Mouse (Mus musculus) hindbrain, embryonic 12.5 days (tissue): Measurements from ENCODE around the gene Dlk2. TPM values are rescaled to one million over a fixed set of nuclear protein-coding genes. Genes with fewer than 3 reads are reported as not detected.

Source experiments
- ATAC-seq: fragments of 200-750 bp; cut with Nextera tagmentation; 2 replicates; pipeline ENCODE4 v1.8.0; 2017; ENCODE audit warnings: moderate TSS enrichment; ENCODE audit not compliant: low FRiP score
- H3K27ac ChIP-seq: fragments of 300-500 bp; sonication (generic); 2 replicates; pipeline ENCODE4 v1.5.1; 2016; ENCODE audit warnings: mild to moderate bottlenecking
- H3K27me3 ChIP-seq: fragments of 300-500 bp; sonication (generic); 2 replicates; pipeline ENCODE4 v1.6.1; 2016; ENCODE audit warnings: mild to moderate bottlenecking
- H3K36me3 ChIP-seq: fragments of 300-500 bp; sonication (generic); 2 replicates; pipeline ENCODE4 v1.6.1; 2016; ENCODE audit warnings: mild to moderate bottlenecking
- H3K4me1 ChIP-seq: fragments of 300-500 bp; sonication (generic); 2 replicates; pipeline ENCODE4 v1.6.1; 2016
- H3K4me2 ChIP-seq: fragments of 300-500 bp; sonication (generic); replicated peaks from 2 replicates; pipeline ENCODE4 v1.6.1; 2016; ENCODE audit warnings: mild to moderate bottlenecking
- H3K4me3 ChIP-seq: fragments of 300-500 bp; sonication (generic); 2 replicates; pipeline ENCODE4 v1.5.1; 2016; ENCODE audit warnings: mild to moderate bottlenecking
- H3K9ac ChIP-seq: fragments of 300-500 bp; sonication (generic); 2 replicates; pipeline ENCODE4 v1.6.1; 2016; ENCODE audit warnings: mild to moderate bottlenecking, moderate library complexity
- H3K9me3 ChIP-seq: fragments of 300-500 bp; sonication (generic); replicated peaks from 2 replicates; pipeline ENCODE4 v1.6.1; 2016; ENCODE audit warnings: mild to moderate bottlenecking
- WGBS: fragments of 180-500 bp; shearing (Covaris S2); methylation state at CpG from one replicate; pipeline ENCODE4 v1.1.7; 2016; 5-methylcytosine and 5-hydroxymethylcytosine counted together
- polyA plus RNA-seq: library from polyadenylated mRNA; unstranded; fragments of >200 nt; fragmentation: Nextera tagmentation; extraction: Ambion mirVana; gene quantifications from 2 replicates; pipeline ENCODE4 v1.2.1, GENCODE M21; 2016

The Dlk2 gene
- polyA plus RNA-seq, 1 experiment from 2014 or later, result 3.1 TPM

DNA sequence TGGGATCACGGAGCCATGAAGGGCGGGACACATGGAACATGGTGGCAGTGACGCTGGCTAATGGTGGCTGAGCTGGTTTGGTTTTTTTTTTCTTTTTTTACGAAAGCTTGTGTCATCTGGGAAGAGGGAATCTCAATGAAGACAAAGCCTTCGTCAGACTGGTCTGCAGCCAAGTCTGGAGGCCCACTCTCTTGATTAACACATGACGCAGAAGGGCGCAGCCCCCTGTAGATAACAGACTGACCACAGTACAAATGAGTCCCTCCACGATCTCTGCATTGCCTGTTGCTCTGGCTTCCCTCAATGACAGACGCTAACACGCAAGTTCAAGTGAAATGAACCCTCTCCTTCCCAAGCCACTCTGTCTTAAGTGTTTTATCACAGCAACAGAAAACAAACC, 21.7 kb upstream of the Dlk2 start:
- Histone ChIP-seq H3K27ac (no peak overlapping the region), H3K9me3 (no peaks in the 10 kb centered on the region), H3K36me3 (peaks cover 44% of the 10 kb centered on the region), H3K4me1 (peaks cover 4% of the 10 kb centered on the region; the same call in 1 of the 2 replicates), H3K4me3 (no peak overlapping the region), H3K27me3 (no peaks in the 10 kb centered on the region), H3K9ac (no peak overlapping the region), H3K4me2 (no peak overlapping the region)
- ATAC-seq, result no peak
- WGBS, result 90% methylated on average over 10 of the region's 10 CpGs

DNA sequence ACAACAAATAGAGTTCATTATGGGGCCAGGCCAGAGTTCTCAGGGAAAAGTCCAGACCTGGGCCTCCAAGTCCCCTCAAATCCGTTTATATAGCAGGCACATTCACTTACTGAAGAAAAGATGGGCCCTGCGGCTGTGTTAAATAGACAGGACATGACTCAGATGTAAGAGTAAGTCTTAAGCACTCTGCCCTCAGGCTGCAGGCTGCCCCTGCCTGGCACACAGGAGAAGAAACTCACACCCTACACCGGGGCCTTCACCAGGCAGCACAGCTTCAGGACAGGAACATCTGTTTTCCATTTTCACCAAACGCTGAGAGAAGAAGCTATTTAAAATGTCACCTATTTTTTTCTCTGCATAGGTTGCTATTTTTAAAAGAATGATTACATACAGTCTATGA, 19.6 kb upstream of the Dlk2 start:
- H3K27me3 ChIP-seq, result no peaks in the 10 kb centered on the region
- H3K9me3 ChIP-seq, result no peaks in the 10 kb centered on the region
- H3K4me3 ChIP-seq, result no peak overlapping the region
- no peak for ATAC-seq
- H3K4me1 ChIP-seq, result peaks cover 18% of the 10 kb centered on the region
- H3K9ac ChIP-seq, result no peak overlapping the region
- no peak overlapping the region for H3K4me2 ChIP-seq
- WGBS, result 77% methylated on average over 4 of the region's 4 CpGs
- peaks cover 36% of the 10 kb centered on the region for H3K36me3 ChIP-seq
- H3K27ac ChIP-seq, result no peak overlapping the region

DNA sequence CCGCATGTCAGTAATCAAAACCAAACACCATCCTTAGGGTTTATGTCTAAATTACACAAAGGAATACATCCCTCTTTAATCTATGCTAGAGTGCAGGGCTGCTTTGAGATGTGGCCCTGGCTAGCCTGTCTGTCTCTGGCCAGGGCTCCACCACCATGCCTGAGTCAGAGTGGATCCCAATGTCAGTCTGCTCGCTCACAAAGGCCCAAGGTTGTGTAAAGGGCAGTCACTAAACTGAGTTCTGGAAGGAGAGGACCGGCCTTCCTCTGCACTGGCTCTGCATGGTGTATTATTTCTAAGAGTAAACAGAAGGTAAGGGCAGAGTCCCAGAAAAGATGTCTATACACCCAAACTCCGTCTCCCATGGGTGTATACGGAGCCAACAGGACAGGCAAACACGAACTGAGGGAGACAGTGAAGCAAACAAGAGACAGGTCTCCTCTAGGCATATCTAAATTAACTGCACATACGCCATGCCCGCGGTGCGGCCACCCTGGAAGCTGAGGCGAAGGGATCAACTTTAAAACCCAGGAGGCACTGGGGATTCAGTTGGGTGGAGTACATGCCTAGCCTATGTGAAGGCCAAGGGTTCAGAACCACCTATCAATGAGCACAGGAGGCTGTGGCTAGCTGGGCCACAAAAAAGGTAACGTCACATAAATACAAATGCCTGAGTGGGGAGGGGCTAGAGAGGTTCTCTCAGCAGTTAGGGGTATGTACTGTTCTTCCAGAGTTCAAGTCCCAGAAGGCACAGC, 19.0 kb upstream of the Dlk2 start:
- H3K27ac ChIP-seq, result no peak overlapping the region
- H3K9me3 ChIP-seq, result no peaks in the 10 kb centered on the region
- H3K27me3 ChIP-seq, result no peaks in the 10 kb centered on the region
- peaks cover 19% of the 10 kb centered on the region for H3K4me1 ChIP-seq
- H3K4me3 ChIP-seq, result no peak overlapping the region
- H3K4me2 ChIP-seq, result no peak overlapping the region
- H3K9ac ChIP-seq, result no peak overlapping the region
- ATAC-seq, result no peak
- 79% methylated on average over 12 of the region's 12 CpGs for WGBS
- peaks cover 36% of the 10 kb centered on the region for H3K36me3 ChIP-seq

DNA sequence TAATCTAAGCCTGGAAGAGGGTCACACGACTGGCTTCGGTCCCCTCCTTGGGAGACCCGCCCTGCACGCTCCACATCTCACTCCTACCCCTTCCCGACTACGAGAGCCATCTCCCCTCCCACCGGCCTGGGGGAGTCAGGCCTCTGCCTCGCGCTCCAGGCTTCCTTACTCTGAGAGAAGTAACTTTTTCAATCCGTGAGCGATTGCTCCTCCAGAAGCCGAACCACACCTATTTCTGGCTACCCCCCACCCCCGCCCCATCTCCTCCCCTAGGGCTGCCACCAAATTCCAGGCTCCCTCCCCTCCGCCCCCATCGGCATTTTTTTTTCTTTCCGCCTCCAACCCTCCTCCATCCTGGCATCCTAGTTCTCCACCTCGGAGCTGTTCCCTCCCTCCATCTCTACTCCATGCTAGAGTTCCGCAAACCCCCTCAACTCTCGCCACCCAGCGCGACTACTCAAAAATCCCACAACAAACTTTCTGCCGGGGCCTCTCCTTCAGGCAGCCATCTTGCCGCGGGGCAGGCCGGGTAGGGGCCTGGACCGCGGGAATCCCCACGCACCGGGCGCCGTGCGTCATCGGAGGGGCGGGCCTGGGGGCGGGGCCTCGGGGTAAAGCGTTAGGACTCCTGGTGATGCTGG, 14.6 kb upstream of the Dlk2 start, which contains the start of gene Tjap1:
TSS of gene Tjap1 (minus strand) at position 544 of the 641 bp plus-strand sequence.
- peak within 1 kb of the TSS; percentile 65 for H3K4me3 ChIP-seq
- H3K4me2 ChIP-seq, result peak within 1 kb of the TSS; percentile 94
- peak; percentile 96 for ATAC-seq
- H3K4me1 ChIP-seq, result peaks cover 23% of the 10 kb centered on the region
- peak within 1 kb of the TSS; percentile 58 for H3K27ac ChIP-seq
- WGBS, result under 1% methylated on average over 36 of the region's 37 CpGs
- H3K9me3 ChIP-seq, result no peaks in the 10 kb centered on the region
- peak within 1 kb of the TSS; percentile 77 for H3K9ac ChIP-seq
- H3K27me3 ChIP-seq, result no peaks in the 10 kb centered on the region
- H3K36me3 ChIP-seq, result peaks cover 19% of the 10 kb centered on the region

DNA sequence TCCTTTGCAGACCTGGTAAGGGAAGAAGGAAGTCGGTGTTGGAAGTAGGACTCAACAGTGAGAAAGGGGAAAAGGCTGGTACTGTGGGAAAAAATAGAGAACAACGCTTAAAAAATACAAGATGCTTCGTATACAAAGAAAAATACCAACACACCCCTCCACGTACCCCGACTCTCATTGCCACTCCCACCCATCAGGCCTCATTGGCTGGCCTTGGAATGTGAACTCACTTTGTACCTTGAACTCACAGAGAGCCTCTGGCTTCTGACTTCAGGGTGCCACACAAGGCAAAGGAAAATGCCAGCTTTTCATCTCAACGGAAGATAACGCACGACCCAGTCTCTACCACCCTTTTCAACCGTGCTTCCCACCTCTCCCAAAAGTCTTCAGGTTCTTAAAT, 14.1 kb upstream of the Dlk2 start:
- H3K27me3 ChIP-seq, result no peaks in the 10 kb centered on the region
- H3K4me1 ChIP-seq, result peaks cover 24% of the 10 kb centered on the region
- ATAC-seq, result no peak; the same call in 1 of the 2 replicates
- H3K4me3 ChIP-seq, result peak overlapping the region; percentile 65
- H3K4me2 ChIP-seq, result peak overlapping the region; percentile 94
- H3K9me3 ChIP-seq, result no peaks in the 10 kb centered on the region
- peaks cover 17% of the 10 kb centered on the region; the same call in 1 of the 2 replicates for H3K36me3 ChIP-seq
- H3K27ac ChIP-seq, result 0 out of 2 replicates have a peak overlapping the region, but pooled peaks have one; percentile 58
- WGBS, result 29% methylated on average over 9 of the region's 9 CpGs
- no peak overlapping the region for H3K9ac ChIP-seq

DNA sequence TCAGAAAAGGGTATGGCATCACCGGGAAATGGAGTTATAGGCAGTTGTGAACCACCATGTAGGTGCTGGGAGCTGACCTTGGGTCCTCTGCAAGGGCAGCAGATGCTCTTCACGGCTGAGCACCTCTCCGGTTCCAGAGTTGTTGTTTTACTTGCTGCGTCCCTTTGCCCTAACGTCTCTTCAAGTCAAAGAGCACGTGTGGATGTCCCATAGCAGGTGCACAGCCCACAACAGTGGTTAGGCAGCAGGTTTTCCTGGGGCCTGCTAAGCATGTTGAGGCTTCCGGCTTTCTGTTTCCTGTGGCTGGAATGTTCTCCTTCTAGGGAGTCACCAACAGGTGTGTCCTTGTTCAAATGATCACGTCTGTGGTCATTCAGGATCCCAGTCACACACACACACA, 13.3 kb upstream of the Dlk2 start:
- Histone ChIP-seq H3K27ac (no peak overlapping the region), H3K9ac (no peak overlapping the region), H3K27me3 (no peaks in the 10 kb centered on the region), H3K36me3 (peaks cover 10% of the 10 kb centered on the region; the same call in 1 of the 2 replicates), H3K4me2 (no peak overlapping the region), H3K9me3 (no peaks in the 10 kb centered on the region), H3K4me1 (peaks cover 22% of the 10 kb centered on the region), H3K4me3 (no peak overlapping the region)
- ATAC-seq, result no peak
- 86% methylated on average over 8 of the region's 8 CpGs for WGBS

DNA sequence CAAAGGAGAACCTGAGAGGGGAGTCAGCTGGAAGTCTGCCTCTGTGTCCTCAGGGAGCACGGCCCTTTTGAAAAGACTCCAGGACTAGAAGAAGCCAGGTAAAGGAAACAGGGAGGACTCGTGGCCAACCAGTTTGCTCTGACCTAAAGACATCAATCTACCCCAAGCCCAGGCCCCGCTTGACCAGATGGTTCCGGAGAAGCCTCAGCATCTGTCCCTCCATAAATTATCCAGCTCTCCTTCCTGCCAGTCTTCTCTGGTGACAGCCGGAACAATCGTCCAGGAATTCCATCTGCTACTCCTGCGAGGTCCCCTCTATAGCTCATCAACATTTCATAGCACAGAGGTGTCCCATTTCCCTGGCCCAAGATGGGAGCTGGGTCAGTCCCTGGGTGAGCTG, 12.6 kb upstream of the Dlk2 start:
- Histone ChIP-seq H3K36me3 (peaks cover 3% of the 10 kb centered on the region; the same call in 1 of the 2 replicates), H3K4me3 (no peak overlapping the region), H3K27me3 (no peaks in the 10 kb centered on the region), H3K9ac (no peak overlapping the region; the same call in 1 of the 2 replicates), H3K4me1 (peaks cover 22% of the 10 kb centered on the region), H3K4me2 (no peak overlapping the region), H3K9me3 (no peaks in the 10 kb centered on the region), H3K27ac (no peak overlapping the region)
- ATAC-seq, result no peak
- 48% methylated on average over 7 of the region's 7 CpGs for WGBS

DNA sequence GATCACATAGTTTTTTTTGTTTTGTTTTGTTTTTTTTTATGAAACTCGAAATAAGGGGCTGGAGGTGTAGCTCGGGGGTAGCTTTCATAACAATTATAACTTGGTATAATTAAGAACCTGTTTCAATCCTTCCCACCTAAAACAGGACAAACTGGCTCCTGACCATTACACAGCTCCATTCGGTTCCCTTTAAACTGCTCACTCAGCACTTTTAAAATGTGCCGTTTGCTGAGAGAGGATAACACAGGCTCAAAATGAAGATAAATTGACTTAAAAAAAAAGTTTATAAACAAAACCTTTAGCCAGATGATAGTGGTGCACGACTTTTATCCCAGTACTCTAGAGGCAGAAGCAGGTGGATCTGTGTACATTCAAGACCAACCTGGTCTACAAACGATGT, 11.8 kb upstream of the Dlk2 start:
- WGBS, result 71% methylated on average over 6 of the region's 6 CpGs
- Histone ChIP-seq H3K4me2 (no peak overlapping the region), H3K4me1 (peaks cover 22% of the 10 kb centered on the region), H3K27ac (no peak overlapping the region), H3K27me3 (no peaks in the 10 kb centered on the region), H3K9ac (no peak overlapping the region), H3K4me3 (no peak overlapping the region), H3K36me3 (no peaks in the 10 kb centered on the region), H3K9me3 (no peaks in the 10 kb centered on the region)
- ATAC-seq, result no peak

DNA sequence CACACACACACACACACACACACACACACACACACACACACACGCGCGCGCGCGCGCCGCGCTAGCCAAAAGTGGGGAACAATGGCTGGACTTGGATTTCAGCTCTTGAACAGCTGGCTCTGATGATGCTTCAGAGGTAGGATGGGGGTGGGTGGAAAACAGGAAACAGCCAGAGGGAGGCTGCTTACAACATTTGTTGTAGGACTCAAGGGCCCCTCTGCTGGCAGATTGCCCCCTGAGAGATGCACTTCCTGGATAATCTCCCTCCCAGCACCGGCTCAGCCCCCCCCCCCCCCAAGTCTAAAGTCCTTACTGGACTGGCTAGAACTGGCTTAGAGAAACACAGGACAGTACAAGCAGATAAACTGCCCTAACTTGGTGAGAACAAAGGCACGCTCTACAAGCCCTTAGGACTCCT, 9.5 kb upstream of the Dlk2 start:
- no peak overlapping the region; the same call in 1 of the 2 replicates for H3K9ac ChIP-seq
- H3K27me3 ChIP-seq, result 0 out of 2 replicates have a peak, but pooled peaks cover 7% of the 10 kb centered on the region
- H3K36me3 ChIP-seq, result no peaks in the 10 kb centered on the region
- H3K4me2 ChIP-seq, result 0 out of 2 replicates have a peak overlapping the region, but pooled peaks have one; percentile 17
- no peaks in the 10 kb centered on the region for H3K9me3 ChIP-seq
- WGBS, result 77% methylated on average over 11 of the region's 11 CpGs
- no peak overlapping the region for H3K4me3 ChIP-seq
- H3K4me1 ChIP-seq, result peaks cover 7% of the 10 kb centered on the region; the same call in 1 of the 2 replicates
- no peak for ATAC-seq
- H3K27ac ChIP-seq, result no peak overlapping the region; the same call in 1 of the 2 replicates

DNA sequence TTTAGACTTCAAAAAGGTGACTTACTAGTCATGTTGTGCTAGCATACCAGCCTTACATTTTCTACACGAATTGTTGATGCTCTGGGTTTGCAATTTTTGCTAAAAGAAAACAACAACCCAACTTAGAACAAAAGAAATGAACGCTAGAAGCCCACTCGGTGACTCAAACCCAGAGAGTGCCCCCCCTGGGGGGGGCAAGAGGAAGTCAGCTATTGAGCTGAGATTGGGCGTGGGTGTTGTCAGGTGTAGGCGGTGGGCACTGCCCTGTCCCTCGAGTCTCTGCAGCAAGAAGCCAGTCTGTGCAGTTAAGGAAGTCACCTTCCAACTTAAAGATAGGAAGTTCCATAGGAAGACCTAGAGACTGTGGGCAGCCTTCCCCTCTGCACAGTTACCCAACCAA, 620 bp upstream of the Dlk2 start:
- Histone ChIP-seq H3K9ac (no peak overlapping the region), H3K4me2 (peak overlapping the region; percentile 97; the same call in 1 of the 2 replicates), H3K9me3 (no peaks in the 10 kb centered on the region), H3K36me3 (no peaks in the 10 kb centered on the region), H3K4me3 (no peak overlapping the region), H3K4me1 (peaks cover 19% of the 10 kb centered on the region), H3K27ac (no peak overlapping the region), H3K27me3 (peaks cover 84% of the 10 kb centered on the region)
- WGBS, result 60% methylated on average over 6 of the region's 6 CpGs
- ATAC-seq, result no peak

DNA sequence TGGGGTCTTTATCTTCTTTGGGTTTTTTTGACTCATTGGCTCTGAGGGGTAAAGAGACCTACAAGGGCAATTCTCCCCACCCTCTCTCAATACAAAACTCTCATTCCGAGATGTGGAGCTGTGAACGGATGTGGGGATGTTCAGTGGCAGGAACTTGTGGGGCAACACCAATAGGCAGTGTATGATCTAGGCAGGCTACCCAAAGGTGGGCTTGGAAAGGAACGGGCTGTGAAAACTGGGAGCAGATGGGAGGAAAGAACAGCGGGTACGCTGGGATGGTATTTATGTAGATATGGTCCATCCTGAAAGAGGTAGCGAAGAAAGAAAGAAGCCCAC, 225 bp upstream of the Dlk2 start:
- H3K27ac ChIP-seq, result no peak overlapping the region
- H3K4me2 ChIP-seq, result peak overlapping the region; percentile 97
- peaks cover 19% of the 10 kb centered on the region for H3K4me1 ChIP-seq
- no peak for ATAC-seq
- peak overlapping the region; percentile 66 for H3K4me3 ChIP-seq
- peak overlapping the region; percentile 75 for H3K9ac ChIP-seq
- H3K27me3 ChIP-seq, result peaks cover 80% of the 10 kb centered on the region
- 11% methylated on average over 6 of the region's 6 CpGs for WGBS
- no peaks in the 10 kb centered on the region for H3K36me3 ChIP-seq
- H3K9me3 ChIP-seq, result no peaks in the 10 kb centered on the region

DNA sequence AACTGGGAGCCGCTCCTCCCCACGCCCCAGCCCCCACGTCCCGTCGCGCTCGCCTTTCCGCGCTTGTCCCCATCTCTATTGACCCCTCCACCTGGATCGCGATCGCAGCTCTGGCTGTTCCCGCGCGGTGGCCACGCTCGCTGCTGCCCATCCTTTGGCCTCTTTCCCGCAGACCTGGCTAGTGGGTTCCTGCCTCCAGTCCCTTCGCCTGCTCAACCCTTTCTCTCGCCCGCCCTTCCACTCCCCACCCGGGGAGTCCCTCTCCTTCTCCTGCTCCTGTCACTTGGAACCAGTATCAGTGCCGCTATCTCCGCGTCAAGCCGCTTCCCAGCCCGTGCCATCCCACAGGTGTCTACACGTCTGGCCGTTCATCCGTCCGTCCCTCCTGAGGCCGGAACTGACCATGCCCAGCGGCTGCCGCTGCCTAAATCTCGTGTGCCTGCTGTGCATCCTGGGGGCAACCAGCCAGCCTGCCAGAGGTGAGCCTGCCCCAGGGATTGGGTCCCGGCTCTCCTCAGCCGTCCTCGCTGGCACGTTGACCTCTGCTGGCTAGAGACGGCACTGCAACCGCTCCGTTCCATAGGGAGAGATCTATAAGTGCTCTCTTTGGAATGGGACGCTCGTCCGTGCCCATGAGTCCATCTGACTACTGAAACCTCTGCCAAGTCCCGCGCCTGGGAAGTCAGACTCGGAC, 1.1 kb downstream of the Dlk2 start:
- H3K4me3 ChIP-seq, result peak overlapping the region; percentile 66
- peaks cover 19% of the 10 kb centered on the region for H3K4me1 ChIP-seq
- ATAC-seq, result peak; percentile 77
- WGBS, result under 1% methylated on average over 48 of the region's 48 CpGs
- peak overlapping the region; percentile 97 for H3K4me2 ChIP-seq
- H3K27ac ChIP-seq, result no peak overlapping the region
- H3K9ac ChIP-seq, result peak overlapping the region; percentile 75
- 0 out of 2 replicates have a peak, but pooled peaks cover 1% of the 10 kb centered on the region for H3K36me3 ChIP-seq
- no peaks in the 10 kb centered on the region for H3K9me3 ChIP-seq
- peaks cover 70% of the 10 kb centered on the region for H3K27me3 ChIP-seq
